Mouse (Mus musculus): Measurements from ENCODE around the gene F12. TPM values are rescaled to one million over a fixed set of nuclear protein-coding genes. Genes with fewer than 3 reads are reported as not detected.
A peak's percentile ranks its signal among the peaks of the same experiment; 100 is the strongest.

The F12 gene
- total and polyA plus RNA-seq, 2 experiments from 2014 or later: not detected

DNA sequence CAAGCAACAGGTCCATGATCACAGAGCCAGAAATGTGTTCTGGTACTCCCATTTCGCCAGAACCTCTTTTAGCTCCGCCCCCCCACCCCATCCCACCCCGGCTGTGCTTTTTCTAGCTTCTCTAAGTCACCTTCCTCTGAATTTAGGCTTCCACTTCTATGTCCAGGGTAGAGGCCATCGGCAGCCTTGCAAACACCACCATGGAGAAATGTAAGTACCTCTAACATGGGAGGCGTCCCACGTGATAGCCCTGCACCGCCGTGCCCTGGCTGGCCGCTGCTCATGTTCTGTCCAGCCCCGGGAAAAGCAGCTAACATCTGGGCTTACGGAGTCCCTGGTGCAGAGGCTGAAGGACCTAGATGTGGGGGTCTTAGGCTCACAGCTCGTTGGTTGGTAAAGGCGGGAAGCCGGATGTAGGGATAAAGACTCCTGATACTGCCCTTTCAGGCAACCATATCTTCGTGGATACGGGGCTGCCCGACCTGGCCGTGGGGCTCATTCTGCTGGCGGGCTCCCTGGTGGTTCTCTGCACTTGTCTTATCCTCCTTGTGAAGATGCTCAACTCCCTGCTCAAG lies 18.0 kb downstream of the F12 start:
- ATAC-seq (ENCODE audit: insufficient read depth, low read depth) (no peak), DNase-seq (ENCODE audit: low spot score) (no peak)
- no peaks in the 10 kb centered on the region for H3K4me1 ChIP-seq (ENCODE audit: control insufficient read depth, insufficient read depth)
- peaks cover 67% of the 10 kb centered on the region for H3K27me3 ChIP-seq (ENCODE audit: control insufficient read depth, insufficient read depth, low read length)
- no peak overlapping the region for H3K4me3 ChIP-seq (ENCODE audit: low read depth, low read length)
- TF ChIP-seq CTCF (IDR thresholded peaks at IDR 0.05; ENCODE audit: low read depth) (no peak), EP300 (IDR thresholded peaks at IDR 0.05; ENCODE audit: low read depth) (no peak)
- no peak overlapping the region for H3K4me2 ChIP-seq (ENCODE audit: low read depth, low read length)
- WGBS: 78% methylated on average over 19 of the region's 19 CpGs
- H3K36me3 ChIP-seq (replicated peaks; ENCODE audit: control insufficient read depth, insufficient read depth, low read length): no peaks in the 10 kb centered on the region
- no peak overlapping the region for H3K9ac ChIP-seq (replicated peaks; ENCODE audit: low read depth, low read length)
- H3K9me3 ChIP-seq (replicated peaks; ENCODE audit: control insufficient read depth, low read length): no peaks in the 10 kb centered on the region
- no peak overlapping the region for H3K27ac ChIP-seq (ENCODE audit: low read depth)

- H3K27me3 ChIP-seq (ENCODE audit: control insufficient read depth, insufficient read depth, low read length): peaks cover 70% of the 10 kb centered on the region
- no peak overlapping the region for H3K4me2 ChIP-seq (ENCODE audit: low read depth, low read length)
- H3K9ac ChIP-seq (replicated peaks; ENCODE audit: low read depth, low read length): no peak overlapping the region
- no peak for TF ChIP-seq EP300 (IDR thresholded peaks at IDR 0.05; ENCODE audit: low read depth)
- no peak for TF ChIP-seq CTCF (IDR thresholded peaks at IDR 0.05; ENCODE audit: low read depth)
- no peaks in the 10 kb centered on the region for H3K4me1 ChIP-seq (ENCODE audit: control insufficient read depth, insufficient read depth)
- 70% methylated on average over 4 of the region's 4 CpGs for WGBS
- DNase-seq (ENCODE audit: low spot score): no peak
- H3K36me3 ChIP-seq (replicated peaks; ENCODE audit: control insufficient read depth, insufficient read depth, low read length): no peaks in the 10 kb centered on the region
- H3K9me3 ChIP-seq (replicated peaks; ENCODE audit: control insufficient read depth, low read length): no peaks in the 10 kb centered on the region
- ATAC-seq (ENCODE audit: insufficient read depth, low read depth): no peak
- no peak overlapping the region for H3K4me3 ChIP-seq (ENCODE audit: low read depth, low read length)
- H3K27ac ChIP-seq (ENCODE audit: low read depth): no peak overlapping the region
Observed at GRCm38 (mm10) chr13:55407341-55407740, 19.3 kb downstream of the F12 start.

- no peak for DNase-seq (ENCODE audit: low spot score)
- Histone ChIP-seq H3K36me3 (replicated peaks; ENCODE audit: control insufficient read depth, insufficient read depth, low read length) (no peaks in the 10 kb centered on the region), H3K9me3 (replicated peaks; ENCODE audit: control insufficient read depth, low read length) (no peaks in the 10 kb centered on the region), H3K27me3 (ENCODE audit: control insufficient read depth, insufficient read depth, low read length) (peaks cover 73% of the 10 kb centered on the region), H3K4me1 (ENCODE audit: control insufficient read depth, insufficient read depth) (no peaks in the 10 kb centered on the region), H3K9ac (replicated peaks; ENCODE audit: low read depth, low read length) (no peak overlapping the region), H3K4me2 (ENCODE audit: low read depth, low read length) (peak overlapping the region; percentile 14; the same call in 1 of the 2 replicates), H3K27ac (ENCODE audit: low read depth) (no peak overlapping the region), H3K4me3 (ENCODE audit: low read depth, low read length) (no peak overlapping the region)
- WGBS: 62% methylated on average over 13 of the region's 13 CpGs
- TF ChIP-seq EP300 (IDR thresholded peaks at IDR 0.05; ENCODE audit: low read depth): no peak
- no peak for TF ChIP-seq CTCF (IDR thresholded peaks at IDR 0.05; ENCODE audit: low read depth)
- no peak for ATAC-seq (ENCODE audit: insufficient read depth, low read depth)
Observed at GRCm38 (mm10) chr13:55405783-55406390, 20.7 kb downstream of the F12 start.

DNA sequence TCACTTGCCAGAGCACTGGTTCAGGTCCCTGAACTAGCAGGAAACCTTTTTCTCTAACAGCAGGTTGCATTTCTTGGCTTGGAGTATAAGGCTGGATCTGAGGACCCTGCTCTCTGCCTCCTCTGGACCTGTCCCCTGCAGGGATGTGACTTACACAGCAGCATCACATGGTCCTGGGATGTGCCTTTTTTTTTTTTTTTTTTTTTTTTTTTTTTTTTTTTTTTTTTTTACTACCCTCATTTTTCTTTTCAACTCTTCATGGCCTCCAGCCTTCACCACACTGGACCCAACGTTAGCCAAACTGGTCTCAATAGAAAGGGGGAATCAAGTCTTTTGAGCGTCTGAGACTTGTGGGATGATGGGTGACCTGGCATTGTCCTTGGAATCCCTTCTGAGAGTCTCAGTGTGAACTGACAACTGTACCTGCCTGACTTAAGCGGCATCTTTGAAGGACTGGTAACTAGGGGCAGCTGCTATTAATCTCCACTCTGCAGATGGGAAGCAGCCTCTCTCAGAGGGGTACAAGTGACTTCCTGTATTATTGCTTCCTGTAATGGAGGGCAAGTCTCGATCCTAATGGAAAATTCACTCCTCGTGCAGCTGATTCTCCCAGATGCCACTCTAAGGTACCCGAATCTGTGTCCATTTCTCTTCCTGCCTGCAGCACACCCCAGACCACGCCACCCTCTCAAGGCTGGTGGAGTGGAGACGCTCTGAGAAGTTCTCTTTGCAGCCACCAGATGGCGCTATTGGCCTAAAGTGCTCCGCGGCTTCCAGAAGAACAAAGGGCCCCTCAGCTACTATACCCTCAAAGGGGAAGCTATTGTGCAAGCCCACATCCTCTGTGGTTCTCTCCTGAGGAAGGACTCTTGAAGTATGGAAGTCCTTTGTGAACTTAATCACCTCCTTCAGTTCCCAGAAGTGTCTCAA lies 21.5 kb downstream of the F12 start:
- peak; percentile 77 for ATAC-seq (ENCODE audit: insufficient read depth, low read depth)
- WGBS: 14% methylated on average over 11 of the region's 11 CpGs
- H3K27ac ChIP-seq (ENCODE audit: low read depth): no peak overlapping the region
- no peak overlapping the region for H3K4me3 ChIP-seq (ENCODE audit: low read depth, low read length)
- peak overlapping the region; percentile 14; the same call in 1 of the 2 replicates for H3K4me2 ChIP-seq (ENCODE audit: low read depth, low read length)
- DNase-seq (ENCODE audit: low spot score): peak; percentile 74
- TF ChIP-seq CTCF (IDR thresholded peaks at IDR 0.05; ENCODE audit: low read depth) (peak; percentile 92), EP300 (IDR thresholded peaks at IDR 0.05; ENCODE audit: low read depth) (no peak)
- no peaks in the 10 kb centered on the region for H3K9me3 ChIP-seq (replicated peaks; ENCODE audit: control insufficient read depth, low read length)
- H3K4me1 ChIP-seq (ENCODE audit: control insufficient read depth, insufficient read depth): no peaks in the 10 kb centered on the region
- H3K9ac ChIP-seq (replicated peaks; ENCODE audit: low read depth, low read length): no peak overlapping the region
- H3K27me3 ChIP-seq (ENCODE audit: control insufficient read depth, insufficient read depth, low read length): peaks cover 73% of the 10 kb centered on the region
- no peaks in the 10 kb centered on the region for H3K36me3 ChIP-seq (replicated peaks; ENCODE audit: control insufficient read depth, insufficient read depth, low read length)

- no peaks in the 10 kb centered on the region for H3K4me1 ChIP-seq (ENCODE audit: control insufficient read depth, insufficient read depth)
- H3K4me2 ChIP-seq (ENCODE audit: low read depth, low read length): no peak overlapping the region
- H3K9me3 ChIP-seq (replicated peaks; ENCODE audit: control insufficient read depth, low read length): no peaks in the 10 kb centered on the region
- no peak for TF ChIP-seq CTCF (IDR thresholded peaks at IDR 0.05; ENCODE audit: low read depth)
- TF ChIP-seq EP300 (IDR thresholded peaks at IDR 0.05; ENCODE audit: low read depth): no peak
- H3K4me3 ChIP-seq (ENCODE audit: low read depth, low read length): no peak overlapping the region
- no peak for ATAC-seq (ENCODE audit: insufficient read depth, low read depth)
- H3K9ac ChIP-seq (replicated peaks; ENCODE audit: low read depth, low read length): no peak overlapping the region
- H3K27ac ChIP-seq (ENCODE audit: low read depth): no peak overlapping the region
- 58% methylated on average over 15 of the region's 15 CpGs for WGBS
- H3K27me3 ChIP-seq (ENCODE audit: control insufficient read depth, insufficient read depth, low read length): peaks cover 66% of the 10 kb centered on the region
- no peaks in the 10 kb centered on the region for H3K36me3 ChIP-seq (replicated peaks; ENCODE audit: control insufficient read depth, insufficient read depth, low read length)
- no peak for DNase-seq (ENCODE audit: low spot score)
Observed at GRCm38 (mm10) chr13:55403935-55404852, 22.4 kb downstream of the F12 start.
